Mouse (Mus musculus) kidney, embryonic 15.5 days (tissue): ENCODE data around the gene Serinc3. TPM values are rescaled to one million over a fixed set of nuclear protein-coding genes. Genes with fewer than 3 reads are reported as not detected.
A peak's percentile ranks its signal among the peaks of the same experiment; 100 is the strongest.
"Not testable (repeated sequence)": the region's sequence is repeated elsewhere in the genome, so short reads cannot be mapped to it uniquely, and the experiment has no call there.

Experiments used
- ATAC-seq: fragments of 200-750 bp; cut with Nextera tagmentation; replicated peaks from 2 replicates; pipeline ENCODE4 v1.8.0; 2017; ENCODE audit warnings: moderate TSS enrichment; ENCODE audit not compliant: low FRiP score
- H3K27ac ChIP-seq: fragments of 300-500 bp; sonication (generic); 2 replicates; pipeline ENCODE4 v1.5.1; 2015; ENCODE audit warnings: mild to moderate bottlenecking, inconsistent platforms
- H3K27me3 ChIP-seq: fragments of 300-500 bp; sonication (generic); 2 replicates; pipeline ENCODE4 v1.6.1; 2015; ENCODE audit warnings: inconsistent platforms
- H3K36me3 ChIP-seq: fragments of 300-500 bp; sonication (generic); 2 replicates; pipeline ENCODE4 v1.6.1; 2015; ENCODE audit warnings: inconsistent platforms
- H3K4me1 ChIP-seq: fragments of 300-500 bp; sonication (generic); 2 replicates; pipeline ENCODE4 v1.6.1; 2015; ENCODE audit warnings: inconsistent platforms
- H3K4me2 ChIP-seq: fragments of 300-500 bp; sonication (generic); 2 replicates; pipeline ENCODE4 v1.6.1; 2015; ENCODE audit warnings: moderate library complexity, mild to moderate bottlenecking, inconsistent platforms
- H3K4me3 ChIP-seq: fragments of 300-500 bp; sonication (generic); replicated peaks from 2 replicates; pipeline ENCODE4 v1.5.1; 2015; ENCODE audit warnings: mild to moderate bottlenecking, inconsistent platforms
- H3K9ac ChIP-seq: fragments of 300-500 bp; sonication (generic); 2 replicates; pipeline ENCODE4 v1.6.1; 2015; ENCODE audit warnings: mild to moderate bottlenecking, inconsistent platforms
- H3K9me3 ChIP-seq: fragments of 300-500 bp; sonication (generic); replicated peaks from 2 replicates; pipeline ENCODE4 v1.6.1; 2016; ENCODE audit warnings: inconsistent platforms
- WGBS: fragments of 180-500 bp; shearing (Covaris S2); methylation state at CpG from one replicate; pipeline ENCODE4 v1.1.7; 2015; ENCODE audit warnings: mixed read lengths; 5-methylcytosine and 5-hydroxymethylcytosine counted together
- polyA plus RNA-seq: library from polyadenylated mRNA; unstranded; fragments of >200 nt; fragmentation: Nextera tagmentation; extraction: Ambion mirVana; gene quantifications from 2 replicates; pipeline ENCODE4 v1.2.1, GENCODE M21; 2015

The Serinc3 gene
- polyA plus RNA-seq, 1 experiment from 2014 or later, result 43.7 TPM

DNA sequence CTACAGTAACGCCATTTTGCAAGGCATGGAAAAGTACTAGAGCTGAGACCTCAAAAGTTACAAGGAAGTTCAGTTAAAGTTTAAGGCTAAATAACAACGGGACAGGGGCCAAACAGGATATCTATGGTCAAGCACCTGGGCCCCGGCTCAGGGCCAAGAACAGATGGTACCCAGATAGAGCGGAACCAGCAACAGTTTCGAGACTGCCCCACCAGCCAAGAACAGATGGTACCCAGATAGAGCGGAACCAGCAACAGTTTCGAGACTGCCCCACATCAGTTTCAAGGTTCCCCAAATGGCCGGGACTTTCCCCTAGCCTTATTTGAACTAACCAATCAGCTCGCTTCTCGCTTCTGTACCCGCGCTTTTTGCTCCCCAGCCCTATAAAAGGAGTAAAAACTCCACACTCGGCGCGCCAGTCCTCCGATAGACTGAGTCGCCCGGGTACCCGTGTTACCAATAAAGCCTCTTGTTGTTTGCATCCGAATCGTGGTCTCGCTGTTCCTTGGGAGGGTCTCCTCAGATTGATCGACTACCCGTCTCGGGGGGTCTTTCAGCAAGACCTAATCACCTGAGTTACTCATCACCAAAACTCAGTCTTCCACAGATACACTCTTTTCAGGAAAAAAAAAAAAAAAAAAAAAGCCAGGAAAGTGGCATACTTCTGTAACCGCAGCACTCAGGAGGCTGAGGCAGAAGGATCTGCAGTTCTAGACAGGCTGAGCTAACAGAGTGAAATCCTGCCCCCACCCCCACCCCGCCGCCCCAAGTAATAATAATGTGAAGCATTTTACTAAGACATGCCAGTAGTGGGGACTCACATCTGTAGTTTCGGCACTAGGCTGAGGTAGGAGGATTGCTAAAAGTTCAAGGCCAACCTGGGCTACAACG is 2.0 kb downstream of the Serinc3 start:
- 87% methylated on average over 30 of the region's 30 CpGs for WGBS
- peaks cover 46% of the 10 kb centered on the region for H3K4me1 ChIP-seq
- peak overlapping the region; percentile 96; the same call in 1 of the 2 replicates for H3K9ac ChIP-seq

DNA sequence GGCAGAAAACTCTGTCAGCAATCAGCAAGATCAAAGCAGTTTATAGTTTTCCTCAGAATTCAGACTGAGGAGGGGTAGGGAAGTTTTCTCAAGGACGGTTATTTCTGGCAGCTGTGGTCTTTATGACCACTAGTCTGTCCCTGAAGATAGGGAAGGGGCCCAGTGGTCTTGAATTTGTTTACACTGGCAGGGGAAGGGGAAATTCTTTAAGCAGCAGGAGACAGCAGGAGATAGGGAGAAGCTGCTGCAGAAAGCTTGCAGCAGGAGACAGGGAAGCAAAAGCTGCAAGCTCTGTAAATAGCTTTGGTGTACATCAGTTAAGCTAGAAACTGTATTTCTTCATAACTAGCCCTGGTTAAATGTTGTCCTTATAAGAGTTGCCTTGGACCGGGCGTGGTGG is 3.2 kb downstream of the Serinc3 start:
- Histone ChIP-seq H3K4me1 (peaks cover 46% of the 10 kb centered on the region), H3K36me3 (peaks cover 20% of the 10 kb centered on the region; the same call in 1 of the 2 replicates), H3K9ac (no peak overlapping the region), H3K4me2 (peak overlapping the region; percentile 14; the same call in 1 of the 2 replicates), H3K27ac (peak overlapping the region; percentile 100), H3K4me3 (peak overlapping the region; percentile 3; the same call in 1 of the 2 replicates), H3K9me3 (no peaks in the 10 kb centered on the region), H3K27me3 (no peaks in the 10 kb centered on the region)
- 52% methylated on average over 3 of the region's 3 CpGs for WGBS
- ATAC-seq, result no peak

More for the DNA sequence above, 2.0 kb downstream of the Serinc3 start:
- H3K4me2 ChIP-seq, result peak overlapping the region; percentile 67
- no peak for ATAC-seq
- H3K9me3 ChIP-seq, result no peaks in the 10 kb centered on the region
- H3K27me3 ChIP-seq, result no peaks in the 10 kb centered on the region
- peak overlapping the region; percentile 100 for H3K27ac ChIP-seq
- peak overlapping the region; percentile 97 for H3K4me3 ChIP-seq
- peaks cover 9% of the 10 kb centered on the region; the same call in 1 of the 2 replicates for H3K36me3 ChIP-seq

DNA sequence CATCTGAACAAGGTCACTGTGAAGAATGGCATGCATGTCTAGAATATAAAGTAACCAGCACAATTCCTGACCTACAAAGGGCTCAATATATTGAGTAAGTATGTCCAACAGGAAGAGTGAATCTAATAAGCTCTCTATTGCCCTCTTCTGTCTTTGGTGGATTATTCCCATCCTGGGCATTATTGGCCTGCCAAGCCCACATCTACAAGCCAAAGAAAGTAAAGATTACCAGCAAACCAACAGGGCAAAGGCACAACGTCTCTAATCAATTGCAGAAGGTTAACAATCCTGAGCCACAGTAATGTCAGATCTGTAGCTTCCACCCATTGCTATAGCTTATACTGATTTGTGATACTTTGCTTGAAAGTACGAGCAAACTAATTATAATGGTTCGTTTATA is 4.4 kb downstream of the Serinc3 start:
- 87% methylated on average over 3 of the region's 3 CpGs for WGBS

DNA sequence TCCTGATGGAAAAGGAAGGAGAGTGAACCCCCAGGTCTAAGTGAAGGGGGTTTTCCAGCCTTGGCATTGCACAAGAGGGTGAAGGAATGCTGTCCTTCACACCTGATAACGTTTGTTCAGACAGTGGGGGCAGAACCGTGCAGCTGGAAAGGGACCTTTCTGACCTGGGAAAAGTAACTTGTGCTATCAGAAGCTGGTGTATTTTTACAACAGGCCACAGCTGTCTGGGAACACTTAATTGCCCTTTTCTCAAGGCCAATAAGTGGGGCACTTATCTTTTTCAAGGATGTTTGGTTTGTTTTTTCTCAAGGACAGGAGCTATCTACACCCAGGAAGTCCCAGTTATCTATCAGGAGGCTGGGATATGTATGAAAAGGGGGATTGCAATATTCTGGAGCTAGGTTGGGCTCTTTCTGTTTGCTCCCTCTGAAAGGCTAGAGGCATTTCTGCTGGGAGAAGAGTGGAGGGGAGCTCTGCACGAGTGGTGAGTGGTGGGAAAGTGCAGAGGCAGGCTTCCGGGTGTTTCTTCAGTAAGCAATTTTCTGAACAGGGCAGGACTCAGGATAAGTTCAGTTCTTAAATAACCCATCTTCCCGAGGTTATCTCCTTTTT is 7.2 kb downstream of the Serinc3 start:
- WGBS, result 37% methylated on average over 5 of the region's 5 CpGs
- no peak overlapping the region for H3K9ac ChIP-seq
- peaks cover 51% of the 10 kb centered on the region for H3K36me3 ChIP-seq
- no peak overlapping the region; the same call in 1 of the 2 replicates for H3K27ac ChIP-seq
- peaks cover 29% of the 10 kb centered on the region for H3K4me1 ChIP-seq
- no peak overlapping the region for H3K4me3 ChIP-seq
- H3K9me3 ChIP-seq, result no peaks in the 10 kb centered on the region
- no peaks in the 10 kb centered on the region for H3K27me3 ChIP-seq
- no peak overlapping the region for H3K4me2 ChIP-seq
- ATAC-seq, result no peak

More for the DNA sequence above, 4.4 kb downstream of the Serinc3 start:
- H3K4me3 ChIP-seq, result no peak overlapping the region
- ATAC-seq, result no peak
- peaks cover 46% of the 10 kb centered on the region for H3K4me1 ChIP-seq
- peak overlapping the region; percentile 100; the same call in 1 of the 2 replicates for H3K27ac ChIP-seq
- no peaks in the 10 kb centered on the region for H3K27me3 ChIP-seq
- no peaks in the 10 kb centered on the region for H3K9me3 ChIP-seq
- H3K9ac ChIP-seq, result no peak overlapping the region
- H3K4me2 ChIP-seq, result no peak overlapping the region
- peaks cover 30% of the 10 kb centered on the region for H3K36me3 ChIP-seq

DNA sequence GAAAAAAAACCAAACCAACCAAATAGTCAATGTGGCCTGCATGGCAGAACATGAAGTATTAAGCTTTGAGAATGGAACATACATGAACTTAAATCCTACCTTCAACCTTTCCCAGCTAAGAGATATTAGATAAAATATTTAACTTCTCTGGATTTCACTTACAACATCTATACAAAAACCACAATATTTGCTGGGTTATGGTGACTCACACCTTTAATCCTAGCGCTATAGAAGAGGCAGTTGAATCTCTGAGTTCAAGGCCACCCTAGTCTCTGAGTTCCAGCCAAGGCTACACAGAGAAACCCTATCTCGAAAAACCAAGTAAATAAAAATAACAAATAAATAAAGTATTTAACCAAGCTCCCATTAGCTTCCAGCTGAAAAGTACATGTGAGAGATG is 8.9 kb downstream of the Serinc3 start:
- Histone ChIP-seq H3K27ac (no peak overlapping the region), H3K4me3 (no peak overlapping the region), H3K9ac (no peak overlapping the region), H3K4me2 (no peak overlapping the region), H3K9me3 (no peaks in the 10 kb centered on the region), H3K27me3 (no peaks in the 10 kb centered on the region), H3K4me1 (peaks cover 14% of the 10 kb centered on the region), H3K36me3 (peaks cover 68% of the 10 kb centered on the region)
- no peak for ATAC-seq
- WGBS, result 88% methylated on average over 2 of the region's 2 CpGs

DNA sequence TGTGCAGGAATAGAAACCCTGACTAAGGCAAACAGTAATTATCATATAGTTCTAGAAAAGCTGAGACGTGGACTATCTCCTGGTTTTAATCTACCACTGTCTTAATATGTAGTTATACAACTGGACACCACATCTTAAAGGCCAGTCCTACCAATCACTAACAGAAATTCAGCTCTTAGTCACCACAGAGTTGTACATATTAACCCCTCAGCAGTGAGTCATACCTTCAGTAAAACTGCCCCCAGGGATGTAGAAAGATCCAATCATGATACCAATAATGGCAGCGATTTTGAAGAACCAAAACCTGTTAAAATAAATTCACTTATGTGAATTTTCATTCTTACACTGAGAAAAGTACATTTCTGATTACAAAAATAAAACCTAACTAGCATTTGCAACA is 10.7 kb downstream of the Serinc3 start:
- Histone ChIP-seq H3K4me3 (no peak overlapping the region), H3K4me2 (no peak overlapping the region), H3K9ac (no peak overlapping the region), H3K9me3 (no peaks in the 10 kb centered on the region), H3K27me3 (no peaks in the 10 kb centered on the region), H3K27ac (no peak overlapping the region), H3K36me3 (peaks cover 79% of the 10 kb centered on the region), H3K4me1 (peaks cover 2% of the 10 kb centered on the region; the same call in 1 of the 2 replicates)
- 86% methylated on average over 2 of the region's 2 CpGs for WGBS
- ATAC-seq, result no peak

DNA sequence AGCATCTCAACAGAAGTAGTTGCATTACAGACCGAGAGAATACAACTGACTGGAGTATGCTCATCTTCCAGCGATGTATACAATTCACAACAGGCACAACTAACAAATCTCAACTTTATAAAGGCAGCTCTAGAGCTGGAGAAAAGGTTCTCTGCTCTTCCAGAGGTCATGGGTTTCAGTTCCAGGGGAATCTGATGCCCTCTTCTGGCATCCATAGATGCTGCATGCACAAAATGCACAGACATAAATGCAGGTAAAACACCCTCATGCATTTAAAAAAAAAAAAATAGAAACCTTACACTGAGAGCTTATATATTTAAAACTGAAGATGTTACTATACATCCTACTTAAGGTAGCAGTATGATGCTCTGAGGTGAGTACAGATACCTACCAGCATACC is 13.2 kb downstream of the Serinc3 start:
- Histone ChIP-seq H3K4me1 (no peaks in the 10 kb centered on the region), H3K4me3 (no peak overlapping the region), H3K27me3 (no peaks in the 10 kb centered on the region), H3K4me2 (no peak overlapping the region), H3K27ac (no peak overlapping the region), H3K9ac (no peak overlapping the region), H3K36me3 (peaks cover 92% of the 10 kb centered on the region), H3K9me3 (no peaks in the 10 kb centered on the region)
- WGBS, result 93% methylated on average over 2 of the region's 2 CpGs
- no peak for ATAC-seq

DNA sequence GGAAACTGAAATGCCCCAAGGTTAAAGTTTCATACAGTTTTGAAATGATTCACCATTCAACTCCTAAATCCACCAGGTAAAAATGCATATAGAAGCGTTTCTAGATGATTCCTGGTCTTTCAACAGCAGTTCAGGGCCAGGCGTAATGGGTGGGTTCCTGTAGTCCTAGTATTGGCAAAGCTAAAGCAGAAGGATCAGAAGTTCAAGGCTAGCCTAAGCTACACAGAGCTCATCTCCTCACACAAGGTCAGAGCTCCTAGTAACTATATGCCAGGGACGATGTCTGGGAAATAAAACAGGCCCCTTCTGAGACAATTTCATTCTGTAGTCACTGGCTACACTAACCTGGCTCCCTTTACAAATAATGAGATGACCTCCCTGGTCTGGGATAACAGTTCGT is 13.7 kb downstream of the Serinc3 start:
- Histone ChIP-seq H3K27ac (no peak overlapping the region), H3K27me3 (no peaks in the 10 kb centered on the region), H3K4me3 (no peak overlapping the region), H3K9ac (no peak overlapping the region), H3K4me1 (no peaks in the 10 kb centered on the region), H3K4me2 (no peak overlapping the region), H3K36me3 (peaks cover 92% of the 10 kb centered on the region), H3K9me3 (no peaks in the 10 kb centered on the region)
- WGBS, result 94% methylated on average over 4 of the region's 4 CpGs
- ATAC-seq, result no peak

DNA sequence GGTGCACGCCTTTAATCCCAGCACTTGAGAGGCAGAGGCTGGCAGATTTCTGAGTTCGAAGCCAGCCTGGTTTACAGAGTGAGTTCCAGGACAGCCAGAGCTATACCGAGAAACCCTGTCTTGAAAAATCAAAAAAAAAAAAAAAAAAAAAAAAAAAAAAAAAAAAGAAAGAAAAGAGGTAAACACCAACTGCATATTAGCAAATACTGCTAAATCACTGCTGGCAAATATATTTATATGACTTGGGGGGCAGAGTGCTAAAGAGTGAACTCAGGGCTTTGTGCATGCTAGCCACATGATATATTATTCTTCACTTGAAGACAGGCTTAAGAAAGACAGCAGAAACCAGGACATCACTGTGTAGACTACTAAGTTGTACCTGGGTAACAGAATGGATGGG is 23.5 kb downstream of the Serinc3 start:
- not testable (repeated sequence) for H3K9me3 ChIP-seq, H3K4me2 ChIP-seq, H3K9ac ChIP-seq, H3K27me3 ChIP-seq, ATAC-seq, H3K4me3 ChIP-seq, H3K4me1 ChIP-seq, H3K27ac ChIP-seq
- peaks cover 96% of the 10 kb centered on the region for H3K36me3 ChIP-seq
- WGBS, result 98% methylated on average over 3 of the region's 3 CpGs

DNA sequence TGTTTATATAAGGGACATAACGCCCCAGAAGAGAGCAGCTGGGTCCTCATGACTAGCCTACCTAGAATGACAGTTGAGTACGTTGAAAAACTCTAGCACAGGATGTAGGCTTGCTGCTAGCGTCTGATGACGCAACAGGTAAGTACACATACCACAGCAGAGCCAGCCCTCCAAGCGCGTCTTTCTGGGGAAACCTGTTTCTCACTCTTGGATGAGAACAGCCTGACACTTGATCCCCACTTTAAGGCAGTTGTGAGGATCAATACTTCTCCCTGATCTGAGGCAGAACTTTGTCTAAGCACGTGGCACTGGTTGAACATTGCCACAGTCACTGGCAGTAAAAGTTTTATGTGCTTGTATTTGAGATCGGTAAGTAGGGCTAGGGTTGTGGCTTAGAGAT is 24.5 kb downstream of the Serinc3 start:
- H3K4me2 ChIP-seq, result no peak overlapping the region
- no peak overlapping the region for H3K4me3 ChIP-seq
- no peak overlapping the region for H3K9ac ChIP-seq
- H3K9me3 ChIP-seq, result no peaks in the 10 kb centered on the region
- no peaks in the 10 kb centered on the region for H3K4me1 ChIP-seq
- ATAC-seq, result no peak
- H3K36me3 ChIP-seq, result peaks cover 96% of the 10 kb centered on the region
- 87% methylated on average over 8 of the region's 8 CpGs for WGBS
- no peak overlapping the region for H3K27ac ChIP-seq
- H3K27me3 ChIP-seq, result no peaks in the 10 kb centered on the region

DNA sequence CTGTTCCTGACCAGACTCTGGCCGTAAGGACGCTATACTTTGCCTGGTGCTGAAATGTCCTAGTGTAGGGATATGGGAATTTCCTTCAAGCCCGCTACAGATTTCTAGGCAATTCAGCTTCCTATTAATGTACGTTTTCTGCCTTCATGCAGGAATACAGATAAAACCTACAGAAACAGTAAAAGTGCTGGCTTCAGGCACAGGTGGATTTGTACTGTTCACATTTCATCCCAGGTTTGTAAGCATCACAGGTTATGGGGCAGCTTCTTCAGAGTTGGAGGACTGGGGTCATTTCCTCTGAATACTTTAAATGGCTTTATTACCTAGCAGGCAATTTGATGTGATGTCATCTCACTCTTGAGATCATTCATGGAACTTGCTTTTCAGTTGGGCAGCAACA is 27.1 kb downstream of the Serinc3 start:
- no peaks in the 10 kb centered on the region for H3K4me1 ChIP-seq
- H3K4me3 ChIP-seq, result no peak overlapping the region
- H3K4me2 ChIP-seq, result no peak overlapping the region
- ATAC-seq, result no peak
- no peak overlapping the region for H3K9ac ChIP-seq
- H3K36me3 ChIP-seq, result peaks cover 99% of the 10 kb centered on the region
- no peaks in the 10 kb centered on the region for H3K9me3 ChIP-seq
- 88% methylated on average over 4 of the region's 4 CpGs for WGBS
- H3K27me3 ChIP-seq, result no peaks in the 10 kb centered on the region
- no peak overlapping the region for H3K27ac ChIP-seq

DNA sequence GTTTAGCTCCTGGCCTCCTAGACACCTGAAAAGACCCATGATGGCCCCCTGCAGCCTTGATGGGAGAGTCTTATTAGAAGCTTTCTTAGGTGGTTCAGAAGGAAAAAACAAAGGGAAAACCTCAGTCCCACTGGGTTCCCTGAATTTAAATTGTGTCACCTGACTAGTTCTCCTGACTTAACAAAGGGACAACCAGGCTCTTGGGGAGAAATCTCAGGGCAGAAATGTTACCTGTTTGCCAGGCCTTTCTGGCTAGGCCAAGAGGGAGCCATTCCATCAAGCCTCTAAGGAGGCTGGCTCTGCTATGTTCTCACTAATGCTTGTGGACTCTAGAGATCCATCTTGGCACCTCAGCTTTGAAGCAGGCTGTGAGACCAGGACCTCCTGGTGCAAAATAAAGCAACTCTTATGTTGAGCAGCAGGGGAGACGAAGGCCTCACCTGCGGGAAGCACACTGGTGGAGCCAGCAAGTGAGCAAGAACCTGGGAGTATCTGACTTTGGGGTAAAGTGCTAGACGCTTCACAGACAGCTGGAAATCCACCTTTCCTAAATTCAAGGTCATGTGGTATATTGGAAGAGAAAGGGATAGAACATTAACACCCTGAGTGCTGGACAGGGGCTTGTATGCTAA is 27.6 kb downstream of the Serinc3 start:
- Histone ChIP-seq H3K36me3 (peaks cover 99% of the 10 kb centered on the region), H3K27ac (no peak overlapping the region), H3K9me3 (no peaks in the 10 kb centered on the region), H3K4me3 (no peak overlapping the region), H3K9ac (no peak overlapping the region), H3K27me3 (no peaks in the 10 kb centered on the region), H3K4me1 (no peaks in the 10 kb centered on the region), H3K4me2 (no peak overlapping the region)
- 91% methylated on average over 3 of the region's 3 CpGs for WGBS
- no peak for ATAC-seq
